Mouse (Mus musculus) urinary bladder, adult 2 months (tissue): ENCODE data around the gene 1700040F15Rik. TPM values are rescaled to one million over a fixed set of nuclear protein-coding genes. Genes with fewer than 3 reads are reported as not detected.
"Not testable (repeated sequence)": the region's sequence is repeated elsewhere in the genome, so short reads cannot be mapped to it uniquely, and the experiment has no call there.

Experiments
- DNase-seq: peaks from one replicate; pipeline ENCODE4 v3.0.0; 2022; ENCODE audit warnings: low spot score
- polyA plus RNA-seq: library from polyadenylated mRNA; depleted of rRNA; stranded (reverse); fragments of >200 nt; gene quantifications from 2 replicates; pipeline ENCODE4 v1.2.3, GENCODE M21; 2012; rRNA removed

Gene 1700040F15Rik
- polyA plus RNA-seq, result not detected in 2 replicates

GRCm38 (mm10) chrY:61101947-61102346 is at the start of gene 1700040F15Rik:
1700040F15Rik (plus strand) TSS chrY:61102247.
- not testable (repeated sequence) for DNase-seq
